Mouse (Mus musculus) C2C12 (cell line): ENCODE measurements around the gene Cacna1c. TPM values are rescaled to one million over a fixed set of nuclear protein-coding genes. Genes with fewer than 3 reads are reported as not detected.

Experiments
- H3K27me3 ChIP-seq: one replicate; pipeline ENCODE4 v1.6.1; 2011; ENCODE audit not compliant: control insufficient read depth, insufficient read depth, insufficient read length
- H3K36me3 ChIP-seq: one replicate; pipeline ENCODE4 v1.6.1; 2011; ENCODE audit not compliant: control insufficient read depth, insufficient read depth
- H3K4me3 ChIP-seq: one replicate; pipeline ENCODE4 v1.5.1; 2011; ENCODE audit warnings: mild to moderate bottlenecking, control low read depth; ENCODE audit not compliant: poor library complexity, insufficient read depth, severe bottlenecking
- H3K79me2 ChIP-seq: one replicate; pipeline ENCODE4 v1.6.1; 2011; ENCODE audit not compliant: control insufficient read depth, insufficient read depth
- H3K79me3 ChIP-seq: one replicate; pipeline ENCODE4 v1.6.1; 2011; ENCODE audit warnings: low read depth, control low read depth
- H3ac ChIP-seq: one replicate; pipeline ENCODE3; 2011; ENCODE audit warnings: low read depth; ENCODE audit not compliant: control insufficient read depth, insufficient read length
- CEBPB ChIP-seq: IDR thresholded peaks from one replicate; pipeline ENCODE4 v1.6.1; 2011; ENCODE audit warnings: low read depth, mild to moderate bottlenecking, control low read depth, moderate library complexity
- CTCF ChIP-seq: IDR thresholded peaks from one replicate; pipeline ENCODE4 v1.5.1; 2011; ENCODE audit not compliant: control insufficient read depth, insufficient read depth, insufficient read length
- FOSL1 ChIP-seq: IDR thresholded peaks from one replicate; pipeline ENCODE4 v1.8.0; 2011; ENCODE audit warnings: mild to moderate bottlenecking, low read length; ENCODE audit not compliant: poor library complexity, insufficient read depth, severe bottlenecking
- MAX ChIP-seq: IDR thresholded peaks from one replicate; pipeline ENCODE4 v1.6.1; 2011; ENCODE audit warnings: mild to moderate bottlenecking, control low read depth
- MYOD1 ChIP-seq: IDR thresholded peaks from one replicate; pipeline ENCODE4 v1.6.1; 2011; ENCODE audit warnings: low read depth; ENCODE audit not compliant: control insufficient read depth, insufficient read length
- MYOG ChIP-seq: IDR thresholded peaks from one replicate; pipeline ENCODE4 v1.6.1; 2011; ENCODE audit not compliant: control insufficient read depth, insufficient read length; ENCODE audit errors: extremely low read depth
- USF1 ChIP-seq: IDR thresholded peaks from one replicate; pipeline ENCODE4 v1.6.1; 2011; ENCODE audit warnings: low read depth, mild to moderate bottlenecking, control low read depth, moderate library complexity
- polyA plus RNA-seq: library from polyadenylated mRNA; unstranded; fragments of >200 nt; fragmentation: generic; extraction: Trizol; gene quantifications from one replicate; pipeline ENCODE4 v1.2.1, GENCODE M21; 2012; ENCODE audit warnings: missing spikeins

Gene Cacna1c
- polyA plus RNA-seq, 1 experiment: not detected

- no peak overlapping the region for H3K4me3 ChIP-seq
- no peaks in the 10 kb centered on the region for H3K36me3 ChIP-seq
- H3K27me3 ChIP-seq: peaks cover 25% of the 10 kb centered on the region
- H3K79me3 ChIP-seq: no peaks in the 10 kb centered on the region
- no peaks in the 10 kb centered on the region for H3K79me2 ChIP-seq
- no peak overlapping the region for H3ac ChIP-seq
- TF ChIP-seq MYOD1: no peak
- TF ChIP-seq MAX: no peak
- no peak for TF ChIP-seq USF1
- TF ChIP-seq CEBPB: no peak
- no peak for TF ChIP-seq FOSL1
- no peak for TF ChIP-seq MYOG
- no peak for TF ChIP-seq CTCF
Observed at GRCm38 (mm10) chr6:119129664-119130063, 66.6 kb downstream of the Cacna1c start.

- Histone ChIP-seq H3K4me3 (no peak overlapping the region), H3K36me3 (no peaks in the 10 kb centered on the region), H3K79me3 (no peaks in the 10 kb centered on the region), H3K79me2 (no peaks in the 10 kb centered on the region), H3ac (no peak overlapping the region), H3K27me3 (peaks cover 25% of the 10 kb centered on the region)
- TF ChIP-seq MYOD1: no peak
Observed at GRCm38 (mm10) chr6:119128521-119128920, 67.7 kb downstream of the Cacna1c start.

GRCm38 (mm10) chr6:119128076-119128475 lies 68.1 kb downstream of the Cacna1c start:
- no peaks in the 10 kb centered on the region for H3K36me3 ChIP-seq
- peaks cover 25% of the 10 kb centered on the region for H3K27me3 ChIP-seq
- no peaks in the 10 kb centered on the region for H3K79me2 ChIP-seq
- H3K4me3 ChIP-seq: no peak overlapping the region
- H3K79me3 ChIP-seq: no peaks in the 10 kb centered on the region
- H3ac ChIP-seq: no peak overlapping the region
- TF ChIP-seq CTCF (no peak), MYOG (no peak), MAX (no peak), FOSL1 (no peak), USF1 (no peak), CEBPB (no peak), MYOD1 (no peak)

GRCm38 (mm10) chr6:119126991-119127390 lies 69.2 kb downstream of the Cacna1c start:
- no peaks in the 10 kb centered on the region for H3K36me3 ChIP-seq
- no peak for TF ChIP-seq CEBPB
- TF ChIP-seq MAX: no peak
- TF ChIP-seq MYOG: no peak
- no peak for TF ChIP-seq USF1
- no peak for TF ChIP-seq CTCF
- TF ChIP-seq FOSL1: no peak
- no peak for TF ChIP-seq MYOD1
- peaks cover 16% of the 10 kb centered on the region for H3K27me3 ChIP-seq
- H3K79me3 ChIP-seq: no peaks in the 10 kb centered on the region
- no peaks in the 10 kb centered on the region for H3K79me2 ChIP-seq
- no peak overlapping the region for H3K4me3 ChIP-seq
- no peak overlapping the region for H3ac ChIP-seq

GRCm38 (mm10) chr6:119118371-119118770 lies 77.8 kb downstream of the Cacna1c start:
- no peak overlapping the region for H3ac ChIP-seq
- H3K27me3 ChIP-seq: no peaks in the 10 kb centered on the region
- TF ChIP-seq MYOG: no peak
- TF ChIP-seq MYOD1: no peak
- no peak for TF ChIP-seq CTCF
- TF ChIP-seq USF1: no peak
- no peak for TF ChIP-seq FOSL1
- TF ChIP-seq CEBPB: no peak
- TF ChIP-seq MAX: no peak
- no peaks in the 10 kb centered on the region for H3K36me3 ChIP-seq
- H3K4me3 ChIP-seq: no peak overlapping the region
- no peaks in the 10 kb centered on the region for H3K79me2 ChIP-seq
- no peaks in the 10 kb centered on the region for H3K79me3 ChIP-seq

- no peaks in the 10 kb centered on the region for H3K36me3 ChIP-seq
- no peak for TF ChIP-seq MYOD1
- no peak for TF ChIP-seq CEBPB
- TF ChIP-seq CTCF: no peak
- TF ChIP-seq MAX: no peak
- no peak for TF ChIP-seq MYOG
- no peak for TF ChIP-seq USF1
- TF ChIP-seq FOSL1: no peak
- no peaks in the 10 kb centered on the region for H3K79me2 ChIP-seq
- H3K4me3 ChIP-seq: no peak overlapping the region
- no peaks in the 10 kb centered on the region for H3K79me3 ChIP-seq
- no peak overlapping the region for H3ac ChIP-seq
- H3K27me3 ChIP-seq: peaks cover 8% of the 10 kb centered on the region
Observed at GRCm38 (mm10) chr6:119116290-119116689, 79.9 kb downstream of the Cacna1c start.
